Mouse (Mus musculus) cortical plate, adult 2 months (tissue): ENCODE results near the gene Rrp1.

ENCODE experiments used
- CTCF ChIP-seq: fragments of 200-500 bp; IDR thresholded peaks from 2 replicates; pipeline ENCODE4 v1.5.1; 2011; ENCODE audit warnings: mild to moderate bottlenecking, control low read depth, low read length; ENCODE audit not compliant: insufficient read depth; ENCODE audit errors: extremely low read depth
- POLR2A ChIP-seq: fragments of 200-500 bp; IDR thresholded peaks from 2 replicates; pipeline ENCODE4 v1.6.1; 2011; ENCODE audit warnings: mild to moderate bottlenecking, low read length, control low read depth; ENCODE audit not compliant: insufficient read depth; ENCODE audit errors: extremely low read depth

- TF ChIP-seq POLR2A (no peak), CTCF (no peak)
These were observed 47.6 kb upstream of the Rrp1 start for GRCm38 (mm10) chr10:78460463-78460862.
